Mouse (Mus musculus) yolk sac, embryonic 10.5 days (tissue): ENCODE measurements around the gene Tbc1d10c.

Source experiments
- DNase-seq: peaks from one replicate; pipeline ENCODE4 v3.0.0-alpha.2; 2017; ENCODE audit warnings: low spot score

Gene Tbc1d10c

GRCm38 (mm10) chr19:4156771-4157170 is 34.3 kb downstream of the Tbc1d10c start:
- DNase-seq: no peak

- DNase-seq: no peak
These were observed 35.0 kb downstream of the Tbc1d10c start for GRCm38 (mm10) chr19:4156073-4156579.

DNA sequence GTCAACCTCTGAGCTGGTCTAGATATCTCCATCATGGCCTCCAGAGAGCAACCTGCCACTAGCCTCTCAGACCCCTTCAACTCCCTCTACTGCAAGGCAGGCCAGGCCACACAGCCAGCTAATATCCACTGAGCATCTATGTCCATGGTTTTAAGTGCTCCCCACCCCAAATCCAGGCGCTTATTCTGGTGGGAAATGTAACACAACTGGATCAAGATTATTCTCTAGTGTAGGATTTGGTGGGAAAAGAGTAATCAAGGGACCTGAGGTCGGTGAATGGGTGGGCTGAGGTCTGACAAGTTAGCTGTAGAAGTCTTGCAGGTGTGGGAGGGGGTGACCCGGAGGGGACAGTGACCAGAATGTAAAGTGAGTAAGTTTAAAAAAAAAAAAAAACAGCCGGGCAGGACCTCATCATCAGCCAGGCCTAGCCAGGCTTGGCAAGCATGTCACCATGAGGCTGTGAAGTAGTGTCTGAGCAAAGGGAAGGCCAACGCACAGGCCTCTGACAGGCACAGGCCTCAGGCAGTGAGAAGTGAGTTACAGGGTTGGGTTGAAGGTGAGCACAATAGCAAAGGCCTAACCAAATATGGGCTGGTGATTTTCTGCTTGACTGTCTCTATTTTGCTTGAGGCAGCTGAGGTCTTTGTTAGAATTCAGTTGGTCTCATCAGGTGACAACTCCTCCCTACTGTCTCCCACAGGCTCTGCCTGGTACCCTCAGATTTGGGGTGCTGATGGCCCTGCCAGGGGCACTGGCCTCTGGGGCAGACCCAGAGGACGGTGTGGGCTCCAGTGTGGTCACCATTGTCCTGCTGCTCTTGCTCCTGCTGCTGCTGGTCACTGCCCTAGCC is 35.6 kb downstream of the Tbc1d10c start:
- DNase-seq: no peak

GRCm38 (mm10) chr19:4154437-4155222 is 36.5 kb downstream of the Tbc1d10c start:
- DNase-seq: no peak

GRCm38 (mm10) chr19:4153232-4153654 is 37.8 kb downstream of the Tbc1d10c start, which contains the start of gene Ptprcap:
Gene Ptprcap (plus strand): TSS chr19:4153604.
- no peak for DNase-seq

GRCm38 (mm10) chr19:4152445-4153231 is 38.4 kb downstream of the Tbc1d10c start:
- DNase-seq: no peak

GRCm38 (mm10) chr19:4151898-4152297 is 39.2 kb downstream of the Tbc1d10c start:
- no peak for DNase-seq

DNA sequence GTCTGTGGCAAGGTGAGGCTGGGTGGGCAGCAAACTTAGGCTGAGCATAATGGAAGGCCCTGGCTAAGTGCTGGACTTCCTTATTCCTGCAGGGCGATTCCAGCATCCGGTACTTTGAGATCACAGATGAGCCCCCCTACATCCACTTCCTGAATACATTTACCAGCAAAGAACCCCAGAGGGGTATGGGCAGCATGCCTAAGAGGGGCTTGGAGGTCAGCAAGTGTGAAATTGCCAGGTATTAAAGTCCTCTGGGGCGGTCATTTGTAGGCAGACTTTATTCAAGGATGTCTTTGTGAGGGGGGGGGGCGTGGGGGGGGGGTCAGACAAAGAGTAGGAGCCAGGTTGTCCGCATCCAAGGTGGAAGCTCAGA is 39.6 kb downstream of the Tbc1d10c start:
- no peak for DNase-seq

GRCm38 (mm10) chr19:4150567-4151487 is 40.3 kb downstream of the Tbc1d10c start:
- DNase-seq: no peak

DNA sequence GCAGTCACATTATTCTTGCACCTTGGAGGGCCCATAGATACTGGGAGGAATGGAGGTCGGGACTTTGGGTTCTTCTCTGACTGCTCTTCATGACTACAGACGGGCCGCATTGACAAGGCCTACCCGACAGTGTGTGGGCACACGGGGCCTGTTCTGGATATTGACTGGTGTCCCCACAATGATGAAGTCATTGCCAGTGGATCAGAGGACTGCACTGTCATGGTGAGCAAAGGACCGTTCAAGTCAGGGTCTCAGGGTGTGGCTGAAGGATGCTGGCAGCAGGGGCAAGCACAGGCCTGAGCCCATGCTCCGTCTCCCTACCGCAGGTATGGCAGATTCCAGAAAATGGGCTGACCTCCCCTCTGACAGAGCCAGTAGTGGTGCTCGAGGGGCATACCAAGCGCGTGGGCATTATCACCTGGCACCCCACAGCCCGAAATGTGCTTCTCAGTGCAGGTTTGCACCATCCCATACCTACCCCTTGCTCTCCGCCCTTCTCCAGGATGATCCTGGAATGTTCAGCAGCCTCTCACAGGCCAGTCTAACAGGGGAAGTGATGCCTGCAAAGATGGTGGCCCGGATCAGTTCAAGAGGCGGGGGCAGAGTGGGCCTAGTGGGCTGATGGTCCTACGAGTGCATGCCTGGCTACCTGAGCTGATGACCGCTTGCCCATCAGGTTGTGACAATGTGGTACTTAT is 41.2 kb downstream of the Tbc1d10c start:
- DNase-seq: no peak

DNA sequence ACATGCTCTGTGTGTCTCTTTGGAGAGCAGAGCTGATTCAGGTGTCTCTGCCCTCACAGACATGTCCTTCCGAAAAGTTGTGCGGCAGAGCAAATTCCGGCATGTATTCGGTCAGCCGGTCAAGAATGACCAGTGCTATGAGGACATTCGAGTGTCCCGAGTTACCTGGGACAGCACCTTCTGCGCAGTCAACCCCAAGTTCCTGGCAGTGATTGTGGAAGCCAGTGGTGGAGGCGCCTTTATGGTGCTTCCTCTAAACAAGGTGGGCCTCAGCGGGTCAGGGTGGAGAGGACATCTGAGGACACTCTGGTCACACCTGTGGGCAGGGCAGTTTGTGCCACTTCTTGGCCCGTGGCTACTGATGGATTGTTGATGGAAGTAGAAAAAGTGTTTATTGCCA is 41.8 kb downstream of the Tbc1d10c start:
- no peak for DNase-seq

GRCm38 (mm10) chr19:4148819-4149218 is 42.3 kb downstream of the Tbc1d10c start:
- DNase-seq: no peak

DNA sequence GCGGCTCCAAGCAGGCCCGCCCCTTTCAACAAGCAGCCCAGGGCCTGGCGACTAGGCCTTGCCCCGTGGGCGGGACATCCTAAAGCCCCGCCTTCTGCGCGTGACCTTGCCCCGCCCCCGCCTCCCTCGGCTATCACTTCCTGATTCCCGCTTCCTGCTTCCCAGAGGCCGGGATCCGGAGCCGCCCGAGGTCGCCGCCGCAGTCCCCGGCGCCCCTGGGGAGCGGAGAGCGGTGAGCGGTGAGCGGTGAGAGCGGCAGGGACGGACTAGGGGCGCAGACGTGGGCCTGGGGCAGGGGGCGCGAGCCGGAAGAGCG is 42.6 kb downstream of the Tbc1d10c start, which contains the start of gene Coro1b:
Coro1b (plus strand) TSS at position 129 of the 316 bp plus-strand sequence.
- DNase-seq: peak; percentile 96

DNA sequence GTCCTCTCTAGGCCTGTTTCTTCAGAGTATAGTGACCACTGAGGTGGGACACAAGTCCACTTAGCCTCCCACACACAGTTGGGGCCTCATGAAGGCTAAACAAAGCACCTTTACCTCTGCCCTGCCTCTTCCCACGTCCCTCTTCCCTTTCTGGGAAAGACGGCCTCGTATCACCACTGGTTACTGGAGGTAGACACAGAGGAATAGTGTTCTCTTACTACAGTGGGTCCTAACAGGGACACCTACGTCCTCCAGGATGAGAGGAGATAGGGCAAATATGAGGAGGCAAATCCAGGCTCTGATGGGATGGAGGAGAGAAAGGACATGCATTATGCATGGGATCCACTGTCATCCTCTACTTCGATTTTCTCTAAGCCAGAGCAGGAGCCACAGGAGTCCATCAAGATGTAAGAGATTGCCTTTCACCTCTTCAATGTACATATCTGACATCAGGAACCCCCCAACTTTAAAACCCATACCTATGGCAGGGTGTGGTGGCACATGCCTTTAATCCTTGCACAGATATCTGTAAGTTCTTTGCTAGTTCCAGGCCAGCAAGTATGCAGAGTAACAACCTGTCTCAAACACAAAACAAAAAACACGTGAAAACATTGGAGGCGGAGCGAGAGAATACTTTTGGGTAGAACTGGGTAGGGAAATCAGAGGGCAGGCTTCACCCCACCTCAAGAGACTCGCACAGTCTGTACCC is 43.1 kb downstream of the Tbc1d10c start:
- DNase-seq: no peak

- DNase-seq: no peak
These were observed 44.1 kb downstream of the Tbc1d10c start for GRCm38 (mm10) chr19:4147022-4147405.

GRCm38 (mm10) chr19:4146366-4147021 is 44.6 kb downstream of the Tbc1d10c start:
- DNase-seq: no peak

GRCm38 (mm10) chr19:4145936-4146335 is 45.1 kb downstream of the Tbc1d10c start:
- no peak for DNase-seq

DNA sequence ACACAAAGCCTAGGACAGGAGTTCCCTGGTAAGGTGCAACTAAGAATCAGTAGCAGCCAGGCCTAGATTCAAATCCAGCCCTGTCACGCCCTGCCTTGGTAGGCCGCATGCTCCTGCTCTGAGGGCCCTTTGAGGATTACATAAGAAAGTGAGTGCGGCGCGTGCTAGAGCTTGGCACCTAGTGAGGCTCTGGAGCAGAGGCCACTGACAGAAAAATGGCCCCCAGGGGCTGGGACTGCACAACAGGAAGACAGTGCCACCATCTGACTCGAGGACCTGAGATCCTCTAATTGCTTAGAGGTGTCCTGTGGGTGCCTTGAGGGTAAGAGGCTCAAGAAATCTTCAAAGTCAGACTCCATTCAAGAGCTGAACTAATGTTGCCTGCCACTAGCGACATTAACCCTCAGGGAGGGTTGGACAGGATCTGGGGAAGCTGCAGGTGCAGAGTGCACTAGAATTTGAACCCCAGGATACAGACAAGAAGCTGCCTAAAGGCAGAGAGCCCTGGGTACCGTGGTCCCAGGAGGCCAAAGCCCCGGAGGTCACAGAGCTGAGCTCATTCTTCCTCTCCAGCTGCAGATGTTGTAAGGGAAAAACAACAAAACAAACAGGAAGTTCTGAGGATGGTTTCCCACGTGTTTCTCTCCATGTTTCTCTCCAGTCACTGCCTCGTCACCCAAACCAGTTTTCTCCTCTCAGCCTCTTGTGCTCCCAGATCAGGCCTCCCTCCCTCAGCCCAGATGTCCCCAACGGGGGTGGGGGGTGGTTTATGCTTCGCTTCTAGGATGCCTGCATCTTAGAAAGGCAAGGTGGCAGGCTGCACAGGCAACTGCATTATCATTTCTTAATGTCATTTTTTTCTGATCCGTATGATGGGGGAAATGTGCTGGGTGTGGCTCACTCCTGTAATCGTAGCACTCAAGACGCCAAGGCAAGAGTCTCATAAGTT is 46.3 kb downstream of the Tbc1d10c start:
- no peak for DNase-seq
